In genomic region chr11:8297462-8297861, GRCm38 (mm10) we compare ENCODE assay signal across 20 mouse cellular contexts.
"Had no signal": no experiment of that assay in that cellular context is flagged by ENCODE, and none has a peak within 500 bp of the region (broad histone marks: within the 10 kb centered on the region; RNA-seq: fewer than 3 reads in every experiment).

No protein-coding gene starts in this region.

- H3K4me2 ChIP-seq: liver, embryonic 11.5 days; lung, embryonic 14.5 days; midbrain, embryonic 13.5 days; neural tube, embryonic 13.5 days; stomach, embryonic 15.5 days had no signal

- DNase-seq: kidney, adult 2 months; kidney, postnatal 25 days; liver, postnatal 0 days; lung, embryonic 14.5 days; retina, postnatal 1 day; right cerebral cortex, postnatal 25 days; spleen, adult 18-20 months; thymus, postnatal 25 days had no signal

- H3K4me1 ChIP-seq: megakaryocyte, embryonic 14.5 days; stomach, embryonic 15.5 days had no signal

- H3K27ac ChIP-seq: kidney, postnatal 0 days; liver, embryonic 14.5 days; midbrain, embryonic 10.5 days; midbrain, embryonic 13.5 days; neural tube, embryonic 13.5 days; stomach, embryonic 15.5 days had no signal

- ATAC-seq: intestine, postnatal 0 days; liver, postnatal 0 days; lung, postnatal 0 days; midbrain, embryonic 13.5 days; midbrain, embryonic 16.5 days had no signal

- H3K9ac ChIP-seq: liver, embryonic 14.5 days; liver, postnatal 0 days; lung, embryonic 14.5 days; midbrain, embryonic 13.5 days; neural tube, embryonic 13.5 days; stomach, embryonic 15.5 days had no signal

- H3K27me3 ChIP-seq: megakaryocyte, embryonic 14.5 days; midbrain, embryonic 13.5 days; neural tube, embryonic 13.5 days; stomach, embryonic 15.5 days had no signal

- H3K36me3 ChIP-seq: midbrain, embryonic 10.5 days; midbrain, embryonic 13.5 days; neural tube, embryonic 13.5 days; stomach, embryonic 15.5 days had no signal

- H3K4me3 ChIP-seq: megakaryocyte, embryonic 14.5 days; midbrain, embryonic 10.5 days; midbrain, embryonic 13.5 days; myocyte; neural tube, embryonic 13.5 days; stomach, embryonic 15.5 days had no signal

- H3K9me3 ChIP-seq: megakaryocyte, embryonic 14.5 days; midbrain, embryonic 10.5 days; midbrain, embryonic 13.5 days; neural tube, embryonic 13.5 days; stomach, embryonic 15.5 days had no signal
